In the genomic region with DNA sequence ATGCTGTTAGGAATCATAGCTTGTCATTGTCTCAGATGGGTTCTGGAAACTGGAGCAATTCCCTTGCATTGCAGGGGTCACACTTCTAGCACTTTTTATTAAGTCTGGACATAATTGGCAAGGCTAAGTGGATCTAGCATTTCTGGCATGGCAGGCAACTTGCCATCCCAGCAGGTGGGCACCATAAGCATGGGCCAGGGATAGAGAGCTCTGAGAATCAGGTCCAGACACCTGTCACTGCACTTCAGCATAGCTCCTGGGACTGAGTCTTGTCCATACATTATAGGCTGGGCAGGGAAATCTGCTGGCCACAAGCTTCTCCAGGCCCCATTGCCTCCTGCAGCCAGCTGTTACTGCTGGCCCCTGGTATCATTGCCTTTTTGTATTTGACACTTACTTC, we compare ENCODE assay signal across 27 mouse cellular contexts.
A peak's percentile ranks its signal among the peaks of the same experiment; 100 is the strongest.
DNase-seq lines count a peak whose midpoint lies in the region; ATAC-seq and TF ChIP-seq lines count a peak whose summit lies in the region.
"Had no signal": no experiment of that assay in that cellular context is flagged by ENCODE, and none has a peak within 500 bp of the region (broad histone marks: within the 10 kb centered on the region; RNA-seq: fewer than 3 reads in every experiment).

No protein-coding gene starts in this region.

- no peaks in the 10 kb centered on the region for H3K4me1 ChIP-seq in cerebellum, adult 2 months (ENCODE audit: control insufficient read depth, insufficient read depth, low read length)
- H3K4me1 ChIP-seq in forebrain, embryonic 13.5 days, result 0 out of 2 replicates have a peak, but pooled peaks cover 4% of the 10 kb centered on the region
- no peaks in the 10 kb centered on the region for H3K4me1 ChIP-seq in forebrain, postnatal 0 days (ENCODE audit: insufficient read depth)
- H3K4me1 ChIP-seq in hindbrain, embryonic 16.5 days (ENCODE audit: control insufficient read depth, insufficient read depth, low read depth, low read length), result no peaks in the 10 kb centered on the region
- H3K4me1 ChIP-seq in hindbrain, embryonic 14.5 days (replicated peaks; ENCODE audit: control insufficient read depth, insufficient read depth, low read length), result no peaks in the 10 kb centered on the region
- H3K4me1 ChIP-seq: heart, embryonic 10.5 days; heart, embryonic 15.5 days; midbrain, embryonic 10.5 days; neural tube, embryonic 12.5 days had no signal

- no peaks in the 10 kb centered on the region for H3K9me3 ChIP-seq in forebrain, embryonic 13.5 days (replicated peaks)
- no peaks in the 10 kb centered on the region for H3K9me3 ChIP-seq in forebrain, postnatal 0 days (ENCODE audit: low read length)
- H3K9me3 ChIP-seq in hindbrain, embryonic 16.5 days (ENCODE audit: control insufficient read depth, low read length), result no peaks in the 10 kb centered on the region
- no peaks in the 10 kb centered on the region for H3K9me3 ChIP-seq in hindbrain, embryonic 14.5 days (ENCODE audit: control insufficient read depth, low read length)
- H3K9me3 ChIP-seq: heart, embryonic 10.5 days; heart, embryonic 15.5 days; midbrain, embryonic 10.5 days; neural tube, embryonic 12.5 days had no signal

- ATAC-seq in forebrain, embryonic 13.5 days, result peak; percentile 30; the same call in 1 of the 2 replicates
- ATAC-seq in forebrain, postnatal 0 days, result no peak
- peak; percentile 60 for ATAC-seq in hindbrain, embryonic 16.5 days
- ATAC-seq in hindbrain, embryonic 14.5 days (ENCODE audit: low FRiP score), result no peak
- ATAC-seq in megakaryocyte, adult 5-6 weeks (ENCODE audit: poor library complexity, severe bottlenecking), result no peak
- ATAC-seq: intestine, embryonic 16.5 days; midbrain, embryonic 16.5 days had no signal

- no peak overlapping the region for H3K4me2 ChIP-seq in forebrain, embryonic 13.5 days
- no peak overlapping the region for H3K4me2 ChIP-seq in forebrain, postnatal 0 days (ENCODE audit: low read depth)
- no peak overlapping the region for H3K4me2 ChIP-seq in hindbrain, embryonic 16.5 days (ENCODE audit: low read length)
- H3K4me2 ChIP-seq in hindbrain, embryonic 14.5 days (replicated peaks), result no peak overlapping the region
- H3K4me2 ChIP-seq: heart, embryonic 15.5 days; neural tube, embryonic 12.5 days had no signal

- TF ChIP-seq CTCF in cerebellum, adult 2 months (IDR thresholded peaks at IDR 0.05; ENCODE audit: borderline replicate concordance, insufficient read depth, low read depth, low read length), result no peak
- no peak for TF ChIP-seq CTCF in forebrain, postnatal 0 days (IDR thresholded peaks at IDR 0.05; ENCODE audit: low read depth)

- H3K9ac ChIP-seq in forebrain, embryonic 13.5 days, result no peak overlapping the region
- no peak overlapping the region for H3K9ac ChIP-seq in forebrain, postnatal 0 days
- H3K9ac ChIP-seq in hindbrain, embryonic 16.5 days (ENCODE audit: low read depth, low read length), result no peak overlapping the region
- no peak overlapping the region for H3K9ac ChIP-seq in hindbrain, embryonic 14.5 days
- H3K9ac ChIP-seq: heart, embryonic 15.5 days; liver, embryonic 14.5 days; neural tube, embryonic 12.5 days had no signal

- H3K27ac ChIP-seq in cerebellum, adult 2 months (ENCODE audit: insufficient read depth, low read length), result no peak overlapping the region
- H3K27ac ChIP-seq in forebrain, embryonic 13.5 days, result no peak overlapping the region
- no peak overlapping the region for H3K27ac ChIP-seq in forebrain, postnatal 0 days (ENCODE audit: low read depth, low read length)
- H3K27ac ChIP-seq in hindbrain, embryonic 16.5 days (ENCODE audit: low read depth, low read length), result no peak overlapping the region
- no peak overlapping the region for H3K27ac ChIP-seq in hindbrain, embryonic 14.5 days
- H3K27ac ChIP-seq: heart, embryonic 10.5 days; heart, embryonic 15.5 days; liver, embryonic 14.5 days; midbrain, embryonic 10.5 days; neural tube, embryonic 12.5 days had no signal

- H3K27me3 ChIP-seq in cerebellum, adult 2 months (ENCODE audit: control insufficient read depth, insufficient read depth, low read length), result no peaks in the 10 kb centered on the region
- no peaks in the 10 kb centered on the region for H3K27me3 ChIP-seq in forebrain, embryonic 13.5 days
- H3K27me3 ChIP-seq in forebrain, postnatal 0 days (ENCODE audit: insufficient read depth, low read length), result no peaks in the 10 kb centered on the region
- H3K27me3 ChIP-seq in hindbrain, embryonic 16.5 days (replicated peaks; ENCODE audit: control insufficient read depth, insufficient read depth, low read length), result no peaks in the 10 kb centered on the region
- H3K27me3 ChIP-seq in hindbrain, embryonic 14.5 days (ENCODE audit: control insufficient read depth, insufficient read depth, low read length), result no peaks in the 10 kb centered on the region
- H3K27me3 ChIP-seq: CH12.LX; heart, embryonic 15.5 days; neural tube, embryonic 12.5 days had no signal

- no peaks in the 10 kb centered on the region for H3K36me3 ChIP-seq in forebrain, embryonic 13.5 days (ENCODE audit: poor library complexity, severe bottlenecking)
- H3K36me3 ChIP-seq in forebrain, postnatal 0 days (ENCODE audit: insufficient read depth), result no peaks in the 10 kb centered on the region
- no peaks in the 10 kb centered on the region for H3K36me3 ChIP-seq in hindbrain, embryonic 16.5 days (ENCODE audit: control insufficient read depth, insufficient read depth, low read length)
- no peaks in the 10 kb centered on the region for H3K36me3 ChIP-seq in hindbrain, embryonic 14.5 days (replicated peaks; ENCODE audit: control insufficient read depth, insufficient read depth)
- H3K36me3 ChIP-seq: heart, embryonic 10.5 days; heart, embryonic 15.5 days; midbrain, embryonic 10.5 days; neural tube, embryonic 12.5 days had no signal

- TF ChIP-seq POLR2A in cerebellum, adult 2 months (IDR thresholded peaks at IDR 0.05; ENCODE audit: borderline replicate concordance, insufficient read depth, low read length), result no peak

- no peak overlapping the region for H3K4me3 ChIP-seq in cerebellum, adult 2 months (replicated peaks; ENCODE audit: insufficient read depth, low read depth, low read length)
- H3K4me3 ChIP-seq in forebrain, embryonic 13.5 days, result no peak overlapping the region
- no peak overlapping the region for H3K4me3 ChIP-seq in forebrain, postnatal 0 days (ENCODE audit: low read depth, low read length)
- H3K4me3 ChIP-seq in hindbrain, embryonic 16.5 days (ENCODE audit: low read length), result no peak overlapping the region
- H3K4me3 ChIP-seq in hindbrain, embryonic 14.5 days (replicated peaks; ENCODE audit: low read length), result no peak overlapping the region
- H3K4me3 ChIP-seq: heart, embryonic 10.5 days; heart, embryonic 15.5 days; midbrain, embryonic 10.5 days; myocyte; neural tube, embryonic 12.5 days had no signal

- DNase-seq in cerebellum, adult 2 months, result peak; percentile 33 to 54
- no peak for DNase-seq in cerebellum, adult 9-10 months
- DNase-seq in forebrain, postnatal 0 days, result no peak
- DNase-seq in hindbrain, embryonic 14.5 days (ENCODE audit: low spot score), result no peak
- peak; percentile 0 for DNase-seq in NIH3T3 (ENCODE audit: low read depth)
- DNase-seq: adrenal gland, adult 8-10 months; gastrocnemius, postnatal 14 days; heart, postnatal 36 days; kidney, adult 9 months; kidney, postnatal 10 days; liver; lung, adult 2 months; lung, postnatal 14 days; thymus, adult 2 months; thymus, postnatal 36 days had no signal

Comparison
In these comparisons a context has a peak if more than half of its experiments do, and no peak if none do; other contexts are left out.
1. DNase-seq: peak in cerebellum, adult 2 months (2 of 2) and NIH3T3 (single experiment); none in cerebellum, adult 9-10 months (single experiment), forebrain, postnatal 0 days (single experiment) and hindbrain, embryonic 14.5 days (single experiment).
2. ATAC-seq: peak in forebrain, embryonic 13.5 days (single experiment) and hindbrain, embryonic 16.5 days (single experiment); none in forebrain, postnatal 0 days (single experiment), hindbrain, embryonic 14.5 days (single experiment) and megakaryocyte, adult 5-6 weeks (single experiment).